Mouse (Mus musculus) liver, adult 2 months (tissue): ENCODE data around the gene Gid8.

Experiments used
- CTCF ChIP-seq: fragments of 200-500 bp; IDR thresholded peaks from 2 replicates; pipeline ENCODE4 v1.5.1; 2011; ENCODE audit warnings: low read depth, low read length, control low read depth
- POLR2A ChIP-seq: fragments of 200-500 bp; IDR thresholded peaks from 2 replicates; pipeline ENCODE4 v1.6.1; 2011; ENCODE audit warnings: low read length, control low read depth; ENCODE audit not compliant: insufficient read depth; ENCODE audit errors: extremely low read depth

GRCm38 (mm10) chr2:180764986-180765385, 55.1 kb downstream of the Gid8 start:
- TF ChIP-seq CTCF (no peak), POLR2A (no peak)
